Mouse (Mus musculus): ENCODE measurements at regions not wholly inside any gene's neighbourhood (a gene's known extent, or its start where the extent isn't known, plus 50 kb on each side); places are given as distances from the start of the nearest gene placed in this dataset.

- DNase-seq, result no peak
Observed at GRCm38 (mm10) chr11:23996250-23996649, 78.6 kb downstream of the A830031A19Rik start.

GRCm38 (mm10) chr11:23994160-23994559 is 80.7 kb downstream of the A830031A19Rik start:
- no peak for DNase-seq

GRCm38 (mm10) chr11:23987532-23988450 is 87.1 kb downstream of the A830031A19Rik start:
- no peak for DNase-seq

GRCm38 (mm10) chr11:23985231-23985630 is 89.6 kb downstream of the A830031A19Rik start:
- no peak for DNase-seq

GRCm38 (mm10) chr11:23979332-23979731 is 84.3 kb upstream of the Papolg start:
- DNase-seq, result peak; percentile 68 to 72

GRCm38 (mm10) chr11:23978300-23978699 is 83.2 kb upstream of the Papolg start:
- no peak for DNase-seq

GRCm38 (mm10) chr11:23977096-23977495 is 82.0 kb upstream of the Papolg start:
- DNase-seq, result no peak

- DNase-seq, result no peak
Observed at GRCm38 (mm10) chr11:23954323-23954722, 59.3 kb upstream of the Papolg start.

GRCm38 (mm10) chr11:23945966-23946365 is 50.9 kb upstream of the Papolg start:
- DNase-seq, result no peak
